Mouse (Mus musculus) bone marrow macrophage, adult 2 months (primary cell): ENCODE measurements around the gene Brd2. TPM values are rescaled to one million over a fixed set of nuclear protein-coding genes. Genes with fewer than 3 reads are reported as not detected.
A peak's percentile ranks its signal among the peaks of the same experiment; 100 is the strongest.

Experiments
- H3K27ac ChIP-seq: 2 replicates; pipeline ENCODE4 v1.5.1; 2012; ENCODE audit warnings: low read depth, low read length; ENCODE audit not compliant: insufficient read depth
- H3K4me1 ChIP-seq: 2 replicates; pipeline ENCODE4 v1.6.1; 2012; ENCODE audit warnings: low read length; ENCODE audit not compliant: control insufficient read depth, insufficient read depth
- H3K4me3 ChIP-seq: 2 replicates; pipeline ENCODE4 v1.5.1; 2012; ENCODE audit warnings: mild to moderate bottlenecking, low read length, moderate library complexity; ENCODE audit not compliant: insufficient read depth
- CTCF ChIP-seq: IDR thresholded peaks from 2 replicates; pipeline ENCODE4 v1.5.1; 2012; ENCODE audit warnings: low read depth, mild to moderate bottlenecking, low read length, moderate library complexity
- POLR2A ChIP-seq: IDR thresholded peaks from 2 replicates; pipeline ENCODE4 v1.6.1; 2012; ENCODE audit warnings: mild to moderate bottlenecking, low read depth, low read length, borderline replicate concordance
- polyA plus RNA-seq: library from polyadenylated mRNA; stranded (reverse); fragments of >200 nt; gene quantifications from 2 replicates; pipeline ENCODE4 v1.2.4, GENCODE M21; 2012; ENCODE audit not compliant: missing spikeins, insufficient read depth, insufficient read length

Gene Brd2
- polyA plus RNA-seq, 1 experiment = 185 TPM

DNA sequence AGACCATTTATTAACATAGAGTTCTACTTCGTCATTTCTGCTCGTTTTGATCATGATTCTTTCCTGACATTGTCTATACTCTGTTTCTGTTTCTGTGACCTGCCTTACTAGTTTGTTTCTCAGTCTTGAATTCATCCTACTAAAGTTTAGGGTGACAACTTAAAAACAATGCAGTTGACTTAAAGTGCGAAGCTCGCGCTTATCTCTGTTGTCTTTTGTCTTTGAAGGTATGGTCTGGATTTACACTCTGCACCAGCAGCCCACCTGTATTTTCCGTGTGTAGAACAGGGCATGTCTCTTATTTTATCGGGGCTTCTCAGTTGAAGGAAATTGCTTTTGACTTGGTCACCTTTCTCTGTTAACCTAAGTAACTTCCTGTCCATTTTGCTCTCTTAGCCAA lies 677 bp upstream of the Brd2 start:
- H3K27ac ChIP-seq = peak overlapping the region; percentile 94
- peaks cover 26% of the 10 kb centered on the region for H3K4me1 ChIP-seq
- peak overlapping the region; percentile 87 for H3K4me3 ChIP-seq
- TF ChIP-seq POLR2A (no peak), CTCF (no peak)

DNA sequence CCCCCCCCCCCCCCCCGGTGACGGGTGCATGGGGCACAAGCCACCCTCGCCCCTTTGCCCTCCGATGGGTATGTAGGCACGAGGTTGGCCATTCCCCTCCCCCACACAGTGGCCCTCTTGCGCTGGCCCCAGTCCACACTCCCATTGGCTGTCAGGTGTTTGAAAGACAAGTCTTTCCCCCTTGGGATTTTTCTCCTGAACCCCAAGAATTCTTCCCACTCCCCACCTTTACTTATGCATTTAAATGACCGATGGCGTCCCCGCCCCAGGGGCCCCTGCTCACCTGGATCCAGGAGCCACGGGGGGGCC lies 601 bp downstream of the Brd2 start:
- Histone ChIP-seq H3K4me3 (peak overlapping the region; percentile 87), H3K4me1 (peaks cover 14% of the 10 kb centered on the region), H3K27ac (peak overlapping the region; percentile 100)
- TF ChIP-seq CTCF (no peak), POLR2A (no peak)

DNA sequence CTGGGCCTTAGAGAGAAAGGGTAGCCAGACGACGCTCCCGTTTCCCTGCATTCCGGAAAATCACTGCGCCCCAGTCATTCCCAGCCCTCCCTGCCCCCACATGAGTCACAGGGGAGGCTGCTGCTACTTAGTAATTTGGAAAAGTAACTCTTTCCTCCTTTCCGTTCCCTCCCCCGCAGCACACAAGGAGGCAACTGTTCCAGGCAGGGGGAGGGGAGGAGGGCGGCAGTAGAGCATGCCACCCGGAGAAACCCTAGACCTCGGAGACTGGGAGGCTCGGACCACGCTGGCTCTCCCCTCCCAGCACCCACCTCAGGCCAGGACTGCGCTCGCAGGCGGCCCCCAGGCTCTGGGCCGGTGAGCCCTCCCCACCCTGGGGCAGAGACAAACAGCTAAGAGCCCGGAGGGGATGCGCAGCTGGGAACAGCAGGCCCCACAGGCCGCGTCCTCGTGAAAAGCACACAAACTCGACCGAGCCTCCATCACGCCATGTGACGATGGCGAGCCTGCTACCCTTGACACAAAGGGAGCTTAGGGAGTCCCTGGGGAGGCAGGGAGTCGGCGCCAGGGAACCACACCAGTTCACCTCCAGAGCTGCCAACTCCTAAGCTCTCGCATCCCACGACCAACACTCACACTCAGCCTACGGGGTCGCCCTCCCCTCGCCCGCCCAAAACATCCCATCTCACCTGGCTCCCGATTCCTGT lies 1.1 kb downstream of the Brd2 start:
- H3K4me1 ChIP-seq = peaks cover 9% of the 10 kb centered on the region
- H3K4me3 ChIP-seq = peak overlapping the region; percentile 87
- peak overlapping the region; percentile 100 for H3K27ac ChIP-seq
- TF ChIP-seq CTCF (no peak), POLR2A (no peak)

DNA sequence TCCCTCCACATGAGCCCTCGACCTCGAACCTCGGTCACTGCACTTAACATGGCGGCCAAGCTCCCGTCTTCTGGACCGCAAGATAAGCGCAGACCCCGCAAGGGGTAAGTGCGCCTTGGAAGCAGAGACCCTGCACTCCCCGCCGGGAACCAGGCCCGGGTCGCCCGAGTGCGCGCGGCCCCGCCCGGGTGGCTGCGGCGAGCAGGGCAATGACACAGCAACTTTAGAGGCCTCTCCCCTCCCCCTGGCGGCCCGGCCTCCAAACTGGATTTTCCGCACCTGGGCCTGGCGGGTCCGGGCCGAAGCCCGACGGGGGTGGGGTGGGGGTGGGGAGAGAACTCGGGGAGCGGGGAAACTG lies 1.6 kb downstream of the Brd2 start:
- Histone ChIP-seq H3K4me3 (peak overlapping the region; percentile 87), H3K4me1 (peaks cover 5% of the 10 kb centered on the region), H3K27ac (peak overlapping the region; percentile 100)
- TF ChIP-seq POLR2A = no peak; the same call in 1 of the 2 replicates
- no peak for TF ChIP-seq CTCF

DNA sequence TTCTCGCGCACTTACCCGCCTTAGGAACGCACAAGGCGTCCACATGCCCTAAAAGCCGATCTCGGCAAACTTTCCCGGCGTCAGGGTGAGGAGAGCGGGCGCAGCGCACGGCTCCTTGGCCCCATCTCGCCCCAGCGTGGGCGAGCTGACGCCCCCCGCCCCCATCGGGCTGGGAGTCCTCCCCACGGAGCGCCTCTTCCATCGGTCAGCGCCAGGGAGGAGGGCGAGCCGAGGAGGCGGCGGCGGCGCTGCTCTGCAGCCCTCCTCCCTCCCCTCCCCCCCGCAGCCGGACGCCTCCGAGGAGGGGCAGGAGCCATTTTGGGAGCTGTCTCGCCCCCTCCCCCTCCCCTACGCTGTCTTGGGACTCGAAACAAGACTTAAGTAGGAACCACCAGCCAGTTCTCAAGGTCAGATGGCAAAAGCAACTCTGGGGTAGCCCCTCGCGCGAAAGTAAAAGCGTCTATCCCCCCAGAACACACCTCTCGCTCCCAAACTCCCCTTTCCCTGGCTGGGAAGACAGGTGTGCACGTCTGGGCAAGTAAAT lies 2.2 kb downstream of the Brd2 start:
- Histone ChIP-seq H3K27ac (peak overlapping the region; percentile 100), H3K4me1 (peaks cover 6% of the 10 kb centered on the region), H3K4me3 (peak overlapping the region; percentile 87)
- no peak for TF ChIP-seq CTCF
- TF ChIP-seq POLR2A = peak; percentile 16; the same call in 1 of the 2 replicates

DNA sequence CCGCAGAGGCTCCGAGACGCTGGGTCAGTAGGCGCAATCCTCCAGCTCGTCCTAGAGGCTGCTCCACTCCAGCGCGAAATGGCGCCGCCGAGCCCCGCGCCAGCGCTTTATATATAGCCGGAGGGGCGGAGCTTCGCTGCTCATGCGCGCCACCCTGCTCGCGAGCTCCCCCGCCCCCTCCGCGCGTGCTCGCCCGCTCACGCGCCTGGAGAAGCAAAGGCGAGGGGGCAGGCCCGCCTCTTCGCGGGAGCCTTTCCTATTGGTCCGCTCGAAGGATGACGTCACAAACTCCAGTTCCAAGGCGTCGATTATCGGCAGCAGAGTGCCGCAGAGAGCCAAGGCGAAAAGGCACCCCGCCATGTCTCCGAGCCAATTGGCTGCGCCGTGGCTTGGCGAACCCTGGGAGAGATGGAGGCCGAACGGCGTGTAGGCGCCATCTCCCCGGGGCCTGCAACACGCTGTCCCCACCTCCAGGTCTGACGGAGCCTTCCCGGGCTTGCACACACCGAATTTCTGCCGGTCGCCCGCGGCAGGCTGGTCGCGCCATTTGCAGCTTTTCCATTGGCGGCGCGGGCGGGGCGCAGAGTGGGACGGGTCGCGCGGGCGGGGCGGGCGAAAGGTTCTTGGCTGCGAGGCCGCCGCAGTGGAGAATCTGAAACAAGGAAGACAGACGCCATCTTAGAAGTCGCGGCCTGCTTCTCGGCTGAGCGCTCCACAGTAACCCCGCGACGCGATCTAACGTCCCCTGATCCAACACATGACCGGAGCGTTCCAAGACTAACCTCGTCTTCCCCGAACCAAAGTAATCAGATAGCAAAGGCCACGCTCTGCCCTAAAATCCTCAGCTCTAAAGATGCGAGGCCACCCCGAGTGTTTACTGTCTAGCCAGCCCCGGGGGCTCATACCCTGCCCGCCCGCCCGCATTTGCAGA lies 2.9 kb downstream of the Brd2 start, which contains the start of gene H2-DMa:
Gene H2-DMa (plus strand): TSS at position 293 of the 931 bp plus-strand sequence.
- no peak for TF ChIP-seq CTCF
- TF ChIP-seq POLR2A = peak; percentile 99
- Histone ChIP-seq H3K27ac (peak within 1 kb of the TSS; percentile 100), H3K4me1 (peaks cover 13% of the 10 kb centered on the region), H3K4me3 (peak within 1 kb of the TSS; percentile 92)

DNA sequence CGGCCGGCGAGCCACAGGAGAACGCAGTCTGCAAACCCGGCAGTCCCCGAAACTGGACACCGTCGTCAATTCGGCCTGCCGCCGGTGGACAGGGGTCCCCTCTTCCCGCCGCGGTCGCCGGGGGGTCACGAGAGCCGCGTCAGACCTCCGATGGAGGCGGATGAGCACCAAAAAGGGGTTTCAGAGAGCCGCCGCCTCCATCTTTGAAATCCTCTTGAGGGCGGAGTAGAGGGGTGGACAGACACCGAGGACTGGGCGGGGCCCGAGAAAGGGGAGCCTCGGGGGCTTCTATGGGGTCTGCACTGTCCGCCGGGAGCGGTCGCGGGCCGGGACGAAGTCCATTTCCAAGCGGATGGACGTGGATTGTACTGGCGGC lies 3.6 kb downstream of the Brd2 start:
- TF ChIP-seq CTCF (no peak), POLR2A (no peak)
- H3K4me3 ChIP-seq = peak overlapping the region; percentile 92
- peaks cover 18% of the 10 kb centered on the region for H3K4me1 ChIP-seq
- H3K27ac ChIP-seq = peak overlapping the region; percentile 75

DNA sequence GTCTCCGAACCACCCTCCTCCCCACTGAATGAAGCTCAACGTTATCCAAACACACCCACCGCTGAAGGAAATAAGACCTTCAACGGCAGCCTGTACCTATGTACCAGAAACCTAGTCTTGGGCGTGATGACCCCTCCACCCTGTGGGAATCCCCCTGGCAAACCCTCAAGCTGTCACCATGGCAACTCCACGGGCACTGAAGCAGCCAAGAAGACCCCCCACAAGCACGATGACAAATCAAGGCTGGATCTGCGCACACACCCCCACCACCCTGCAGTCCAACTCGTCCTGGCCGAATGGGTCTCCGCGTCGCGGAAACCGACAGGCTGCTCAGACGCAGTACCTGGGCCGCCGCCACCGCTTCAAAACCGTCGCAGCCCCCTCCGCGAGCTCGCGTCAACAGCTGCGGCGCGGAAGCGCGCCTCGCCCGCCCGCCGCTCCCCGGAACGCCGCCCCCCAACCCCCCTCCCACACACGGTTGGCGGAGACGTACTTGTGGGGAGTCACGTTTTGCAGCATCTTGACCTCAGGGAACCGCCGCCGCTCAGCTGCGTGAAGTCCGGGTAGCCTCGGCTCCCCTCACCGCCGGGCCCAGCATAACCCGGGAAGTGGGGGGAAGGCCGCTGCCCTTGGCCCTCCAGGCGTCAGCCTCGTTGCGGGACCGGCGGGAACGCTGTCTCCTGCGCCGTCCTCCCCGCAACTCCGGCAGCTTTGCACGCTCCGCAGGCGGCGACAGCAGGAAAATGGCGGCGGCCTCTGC lies 4.1 kb downstream of the Brd2 start:
- peak overlapping the region; percentile 92 for H3K4me3 ChIP-seq
- peaks cover 22% of the 10 kb centered on the region for H3K4me1 ChIP-seq
- TF ChIP-seq CTCF = no peak
- peak overlapping the region; percentile 75 for H3K27ac ChIP-seq

DNA sequence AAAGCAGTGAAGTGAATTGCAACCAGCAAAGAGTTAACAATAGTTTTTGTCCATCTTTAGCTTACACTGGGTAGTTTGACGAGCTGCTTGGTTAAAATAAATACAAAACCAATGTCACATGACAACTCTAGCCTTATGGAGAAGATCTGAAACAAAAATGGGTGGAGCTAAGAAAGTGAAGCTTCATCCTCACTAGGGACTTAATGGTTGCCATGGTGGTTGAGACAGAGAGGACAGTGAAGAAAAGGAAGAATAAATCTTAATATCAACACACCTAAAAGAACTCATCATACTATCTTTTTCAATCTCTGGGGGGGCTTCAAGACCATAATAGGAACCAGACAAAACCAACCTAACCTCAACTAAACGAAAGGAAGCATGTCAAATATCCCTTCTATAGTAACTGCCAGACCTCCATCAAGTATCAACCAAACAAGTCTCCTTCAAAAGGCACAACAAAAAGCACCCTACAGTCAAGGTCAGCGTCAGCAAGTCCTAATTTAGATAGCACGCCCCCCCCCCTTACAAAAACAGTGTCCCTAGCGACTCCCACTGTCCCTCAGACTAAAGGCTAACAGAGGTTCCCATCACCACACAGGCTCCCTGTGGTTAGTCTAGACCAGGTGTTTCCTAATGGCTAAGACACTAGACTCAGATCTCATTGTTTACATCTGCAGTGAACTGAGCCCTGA lies 4.9 kb downstream of the Brd2 start:
- peak overlapping the region; percentile 92 for H3K4me3 ChIP-seq
- H3K4me1 ChIP-seq = peaks cover 22% of the 10 kb centered on the region
- TF ChIP-seq CTCF (no peak), POLR2A (no peak)
- H3K27ac ChIP-seq = peak overlapping the region; percentile 69
